Mouse (Mus musculus) embryo, embryonic 9.5 days (tissue): ENCODE results near the gene Cadm4.
"Not testable (repeated sequence)": the region's sequence is repeated elsewhere in the genome, so short reads cannot be mapped to it uniquely, and the experiment has no call there.

ENCODE experiments used
- DNase-seq: peaks from one replicate; pipeline ENCODE4 v3.0.0-alpha.2; 2017; ENCODE audit errors: extremely low spot score

The Cadm4 gene

GRCm38 (mm10) chr7:24467886-24468285, 13.9 kb upstream of the Cadm4 start:
- no peak for DNase-seq

DNA sequence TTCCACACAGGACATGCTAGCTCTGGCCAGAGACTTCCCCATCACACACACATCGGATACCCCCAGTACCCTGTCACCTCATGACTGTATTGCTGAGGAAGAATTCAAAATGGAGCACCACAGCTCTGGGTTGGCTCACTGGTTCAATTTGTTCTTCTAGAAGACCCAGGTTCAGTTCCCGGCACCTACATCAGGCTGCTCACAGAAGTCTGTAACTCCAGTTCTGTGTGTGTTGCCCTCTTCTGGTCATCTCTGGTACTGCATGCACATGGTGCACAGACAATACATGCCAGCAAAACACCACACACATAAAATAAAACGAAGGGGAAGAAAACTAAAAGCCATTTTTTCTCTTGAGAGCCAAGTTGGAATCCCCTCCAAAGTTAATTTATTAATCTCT, 12.7 kb upstream of the Cadm4 start:
- no peak for DNase-seq

DNA sequence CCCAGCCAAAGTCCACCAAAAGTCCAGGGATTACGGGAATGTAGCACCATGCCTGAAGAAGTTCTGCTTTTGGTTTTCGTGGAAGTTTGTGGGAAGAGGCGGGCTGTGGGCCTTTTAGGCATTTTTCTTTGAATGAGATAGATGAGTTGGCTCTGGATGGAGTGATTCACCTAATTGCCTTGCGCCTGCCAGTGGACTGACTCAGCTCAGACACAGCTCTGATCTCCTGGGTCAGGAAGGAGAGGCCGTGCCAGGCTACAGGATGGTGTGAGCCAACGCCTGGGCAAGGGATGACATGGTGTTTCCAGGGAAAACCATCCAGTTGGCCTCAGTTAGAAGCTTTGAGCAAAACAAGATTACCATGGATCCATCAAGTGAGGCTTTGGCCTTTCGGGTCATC, 11.5 kb upstream of the Cadm4 start:
- no peak for DNase-seq

- no peak for DNase-seq
These were observed 9.4 kb upstream of the Cadm4 start for GRCm38 (mm10) chr7:24472442-24472841.

- no peak for DNase-seq
These were observed 8.9 kb upstream of the Cadm4 start for GRCm38 (mm10) chr7:24472937-24473336.

DNA sequence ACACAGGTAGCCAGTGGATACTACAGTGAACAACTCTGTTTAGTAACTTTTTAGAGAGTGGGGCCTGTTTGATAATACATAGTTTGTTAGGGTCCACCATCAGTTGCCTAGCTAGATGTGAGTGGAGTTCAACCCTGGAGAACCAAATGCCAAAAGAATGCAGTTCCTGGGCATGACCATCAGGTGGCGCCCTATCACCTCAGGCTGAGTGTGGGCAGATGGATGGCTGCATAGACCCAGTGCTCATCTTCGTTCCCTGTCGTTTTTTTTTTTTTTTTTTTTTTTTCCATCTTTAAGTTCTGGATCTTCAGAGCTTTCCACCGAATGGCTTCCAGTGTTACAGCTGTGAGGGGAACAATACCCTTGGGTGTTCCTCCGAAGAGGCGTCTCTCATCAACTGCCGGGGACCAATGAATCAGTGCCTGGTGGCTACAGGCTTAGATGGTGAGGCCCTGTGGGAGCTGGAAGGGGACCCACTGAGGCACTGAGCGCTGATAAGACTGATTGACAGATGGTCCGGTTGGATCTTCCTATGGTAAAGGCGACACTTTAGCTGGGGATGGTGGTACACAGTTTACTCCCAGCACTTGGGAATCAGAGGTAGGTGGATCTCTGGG, 7.8 kb upstream of the Cadm4 start:
- DNase-seq: peak; percentile 72

- no peak for DNase-seq
These were observed 6.9 kb upstream of the Cadm4 start for GRCm38 (mm10) chr7:24474811-24475506.

GRCm38 (mm10) chr7:24476338-24476737, 5.5 kb upstream of the Cadm4 start:
- no peak for DNase-seq

- no peak for DNase-seq
These were observed 5.0 kb upstream of the Cadm4 start for GRCm38 (mm10) chr7:24476856-24477255.

- no peak for DNase-seq
These were observed 2.9 kb upstream of the Cadm4 start for GRCm38 (mm10) chr7:24478911-24479310.

DNA sequence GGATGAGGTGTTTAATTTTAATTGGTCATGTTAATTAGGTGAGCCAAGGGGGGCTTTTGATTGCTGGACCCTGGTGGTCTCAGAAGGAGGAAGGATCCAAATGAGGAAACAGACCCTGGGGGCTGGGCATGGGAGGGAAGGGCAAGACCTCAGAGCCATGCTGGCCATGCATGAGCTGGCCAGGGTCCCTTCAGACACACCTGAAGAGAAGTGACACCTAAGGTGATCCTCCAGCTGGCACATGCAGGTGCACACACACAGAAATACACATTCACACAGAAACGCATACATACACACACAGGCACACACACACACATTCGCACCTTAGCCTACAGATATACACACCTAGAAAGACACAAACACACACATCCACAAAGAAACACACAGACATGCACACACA, 2.1 kb upstream of the Cadm4 start:
- no peak for DNase-seq

DNA sequence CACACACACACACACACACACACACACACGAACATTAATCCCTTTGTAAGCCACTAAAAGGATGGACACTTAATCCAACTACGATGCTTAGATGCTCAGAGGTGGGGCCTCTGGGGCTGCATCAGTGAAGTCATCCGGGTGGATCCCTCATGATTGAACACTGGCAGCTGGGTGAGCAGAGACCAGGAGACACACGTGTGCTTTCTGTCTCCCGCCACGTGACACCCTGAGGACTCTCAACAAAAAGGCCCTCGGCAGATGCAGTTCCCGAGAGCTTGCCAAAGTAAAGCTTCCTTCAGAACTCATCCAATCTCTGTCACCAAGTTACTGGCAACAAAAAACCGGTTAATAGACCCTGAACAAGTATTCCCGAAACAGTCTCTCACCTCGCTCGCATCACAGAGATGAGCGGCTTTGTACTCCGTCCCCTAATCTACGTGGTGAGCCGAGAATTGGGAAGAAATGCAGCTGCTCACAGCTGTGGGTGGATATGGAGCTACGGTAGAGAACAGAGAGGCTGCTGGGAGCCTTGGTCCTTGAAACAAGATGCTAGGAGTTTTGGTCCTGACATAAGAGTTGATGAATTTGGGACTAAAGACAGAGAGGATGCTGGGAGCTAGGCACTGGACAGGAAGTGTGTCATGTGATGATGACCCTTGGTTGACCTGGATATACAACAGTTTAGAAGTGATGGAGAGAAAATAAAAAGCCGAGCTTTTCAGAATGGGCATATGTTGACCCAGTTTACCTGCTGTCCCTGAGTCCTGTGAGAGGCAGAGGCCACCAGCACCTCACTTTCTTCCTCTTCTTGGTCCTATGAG, 1.5 kb upstream of the Cadm4 start:
- DNase-seq: no peak

DNA sequence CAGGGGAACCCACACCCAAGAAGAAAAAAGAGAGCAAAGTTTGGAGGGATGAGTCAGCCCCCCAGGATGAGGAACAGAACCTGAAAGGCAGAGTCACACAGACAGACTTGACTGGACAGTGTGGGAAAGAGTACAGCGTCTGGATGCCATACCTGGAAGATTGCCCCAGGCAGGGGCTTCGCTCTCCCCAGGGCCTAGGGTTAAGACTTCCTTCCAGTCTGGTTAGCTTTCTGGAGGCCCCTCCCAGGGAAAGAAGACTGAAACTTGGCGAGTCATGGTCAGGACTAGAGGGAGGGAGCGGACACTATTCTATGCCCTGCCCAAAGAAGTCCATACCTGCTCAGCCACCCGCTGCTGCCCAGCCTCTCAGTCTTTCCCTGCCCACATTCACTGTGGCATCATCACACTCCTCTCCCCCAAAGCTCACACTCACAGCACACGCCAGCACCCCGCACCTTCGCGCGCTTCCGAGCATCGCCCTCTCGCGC, 793 bp upstream of the Cadm4 start:
- no peak for DNase-seq

DNA sequence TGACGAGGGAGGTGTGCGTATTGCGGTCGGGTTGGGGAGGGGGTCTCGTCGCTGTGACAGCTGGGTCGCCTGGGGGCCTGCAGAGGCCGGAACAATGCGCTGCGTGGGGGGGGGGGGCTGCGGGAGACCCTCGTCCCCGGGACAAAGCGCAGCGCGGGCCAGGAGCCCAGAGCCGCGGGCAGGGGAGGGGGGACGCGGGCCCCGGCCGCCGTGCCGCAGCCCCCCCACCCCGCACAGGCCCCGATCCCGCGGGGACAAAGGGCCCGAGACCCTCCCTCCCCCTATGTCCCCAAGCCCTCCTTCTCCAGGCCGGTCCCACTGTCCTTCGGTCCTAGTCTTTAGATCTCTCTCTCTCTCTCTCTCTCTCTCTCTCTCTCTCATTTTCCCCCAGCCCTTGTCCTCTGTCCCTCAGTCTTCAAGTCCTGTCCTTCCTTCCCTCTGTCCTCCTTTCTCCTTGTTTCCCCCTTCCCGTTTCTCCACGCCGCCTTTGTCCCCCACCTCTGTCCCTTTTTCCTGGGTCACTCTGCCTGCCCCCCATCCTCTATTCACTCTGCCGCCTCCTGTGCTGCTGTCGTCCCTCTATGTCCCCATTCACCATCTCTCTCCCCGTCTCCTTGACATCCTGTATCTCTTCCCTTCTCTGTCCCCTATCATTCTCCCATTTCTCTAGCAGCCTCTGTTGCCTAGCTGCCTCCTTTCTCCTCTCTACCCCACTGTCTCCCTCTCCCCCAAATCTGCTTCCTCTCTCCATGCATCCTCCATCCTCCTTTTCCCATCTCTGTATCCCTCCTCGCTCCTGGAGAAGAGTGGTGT, 591 bp downstream of the Cadm4 start:
- no peak for DNase-seq

GRCm38 (mm10) chr7:24483291-24483690, 1.5 kb downstream of the Cadm4 start:
- DNase-seq: not testable (repeated sequence)

- no peak for DNase-seq
These were observed 3.7 kb downstream of the Cadm4 start for GRCm38 (mm10) chr7:24485481-24485880.

- no peak for DNase-seq
These were observed 4.9 kb downstream of the Cadm4 start for GRCm38 (mm10) chr7:24486654-24487130.

DNA sequence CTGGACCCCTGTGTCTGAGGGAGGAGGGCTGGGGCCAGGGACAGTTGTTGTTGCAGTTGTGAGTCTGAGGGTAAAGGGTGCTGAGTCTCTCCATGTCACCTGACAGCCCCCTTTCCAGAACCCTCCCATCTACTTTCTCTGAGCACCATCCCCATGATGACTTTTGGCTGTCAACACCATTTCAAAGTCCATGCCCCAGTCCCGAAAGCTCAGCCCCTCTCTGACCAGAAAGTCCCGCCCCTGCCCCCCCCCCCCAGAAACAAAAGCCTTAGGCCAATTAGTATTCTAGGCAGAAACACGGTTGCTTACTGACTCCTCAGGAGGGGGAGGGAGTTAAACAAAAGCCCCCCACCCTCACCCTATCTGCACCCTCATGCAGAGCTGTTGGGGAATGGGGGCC, 5.6 kb downstream of the Cadm4 start:
- DNase-seq: no peak

DNA sequence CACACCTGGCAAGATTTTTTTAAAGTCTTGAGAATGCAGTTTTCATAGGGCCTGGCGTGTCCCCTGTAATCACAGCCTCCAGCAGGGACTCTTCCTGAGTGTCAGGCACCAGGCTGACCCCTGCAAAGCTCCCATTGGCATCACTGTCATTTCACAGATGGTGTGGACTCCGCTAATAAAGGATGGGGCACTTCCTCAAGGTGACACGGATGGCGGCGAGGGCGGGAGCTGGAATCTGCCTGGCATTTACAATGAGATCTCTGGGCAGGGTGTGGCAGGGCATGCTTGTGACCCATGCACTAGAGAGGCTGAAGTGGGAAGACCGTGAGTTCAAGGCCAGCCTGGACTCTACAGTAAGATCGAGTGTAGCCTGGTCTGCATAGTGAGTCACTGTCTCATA, 6.5 kb downstream of the Cadm4 start:
- DNase-seq: no peak

- DNase-seq: peak; percentile 53
These were observed 18.2 kb downstream of the Cadm4 start for GRCm38 (mm10) chr7:24499856-24500577.

DNA sequence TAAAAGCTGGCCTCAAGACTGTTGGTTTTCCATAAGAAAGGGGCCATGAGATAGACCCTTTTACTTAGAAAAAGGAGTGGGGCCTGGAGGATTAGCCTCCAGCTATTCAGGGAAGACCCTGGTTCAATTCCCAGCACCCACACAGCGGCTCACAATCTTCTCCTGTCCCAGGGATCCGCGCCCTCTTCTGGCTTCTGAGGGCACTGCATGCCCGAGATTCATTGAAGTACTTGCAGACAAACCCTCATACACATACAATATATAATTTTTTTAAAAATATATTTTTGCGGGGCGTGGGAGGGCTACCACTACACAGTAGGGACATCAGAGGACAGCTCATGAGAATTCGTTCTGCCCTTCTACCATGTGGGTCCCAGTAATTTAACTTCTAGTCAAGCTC, 19.1 kb downstream of the Cadm4 start:
- DNase-seq: no peak
